Mouse (Mus musculus) embryo, embryonic 11.5 days (tissue): ENCODE results near the gene Slc6a16.

Source experiments
- DNase-seq: peaks from one replicate; pipeline ENCODE4 v3.0.0-alpha.2; 2012; ENCODE audit warnings: low read depth, low spot score

Gene Slc6a16

GRCm38 (mm10) chr7:45216442-45217183 lies 24.3 kb upstream of the Slc6a16 start:
- DNase-seq, result peak; percentile 90

- DNase-seq, result no peak
Measured at GRCm38 (mm10) chr7:45221680-45222079, 19.2 kb upstream of the Slc6a16 start.

GRCm38 (mm10) chr7:45224826-45225225 lies 16.1 kb upstream of the Slc6a16 start:
- no peak for DNase-seq

GRCm38 (mm10) chr7:45226421-45226820 lies 14.5 kb upstream of the Slc6a16 start:
- DNase-seq, result no peak

- no peak for DNase-seq
Measured at GRCm38 (mm10) chr7:45228548-45228947, 12.3 kb upstream of the Slc6a16 start.

- no peak for DNase-seq
Measured at GRCm38 (mm10) chr7:45229046-45229445, 11.8 kb upstream of the Slc6a16 start.

GRCm38 (mm10) chr7:45229459-45230203 lies 11.3 kb upstream of the Slc6a16 start:
- no peak for DNase-seq

GRCm38 (mm10) chr7:45231192-45231591 lies 9.7 kb upstream of the Slc6a16 start:
- no peak for DNase-seq

- no peak for DNase-seq
Measured at GRCm38 (mm10) chr7:45231941-45232340, 8.9 kb upstream of the Slc6a16 start.

- DNase-seq, result no peak
Measured at GRCm38 (mm10) chr7:45232716-45233465, 8.0 kb upstream of the Slc6a16 start.

GRCm38 (mm10) chr7:45233580-45234332 lies 7.1 kb upstream of the Slc6a16 start:
- no peak for DNase-seq

- no peak for DNase-seq
Measured at GRCm38 (mm10) chr7:45234333-45234841, 6.5 kb upstream of the Slc6a16 start.

- DNase-seq, result peak; percentile 61
Measured at GRCm38 (mm10) chr7:45234922-45235571, 5.8 kb upstream of the Slc6a16 start.

- DNase-seq, result no peak
Measured at GRCm38 (mm10) chr7:45235656-45236180, 5.2 kb upstream of the Slc6a16 start.

GRCm38 (mm10) chr7:45237747-45238699 lies 2.9 kb upstream of the Slc6a16 start:
- no peak for DNase-seq

- no peak for DNase-seq
Measured at GRCm38 (mm10) chr7:45238723-45239496, 2.0 kb upstream of the Slc6a16 start, which contains the start of gene Cd37. TSS of gene Cd37 (minus strand) at chr7:45239115.

GRCm38 (mm10) chr7:45240109-45240508 lies 776 bp upstream of the Slc6a16 start:
- no peak for DNase-seq

GRCm38 (mm10) chr7:45241389-45241749 lies 484 bp downstream of the Slc6a16 start:
- DNase-seq, result no peak

- no peak for DNase-seq
Measured at GRCm38 (mm10) chr7:45247666-45248065, 6.8 kb downstream of the Slc6a16 start.
